Mouse (Mus musculus): ENCODE results near the gene Rbm47.
"Not testable (repeated sequence)": the region's sequence is repeated elsewhere in the genome, so short reads cannot be mapped to it uniquely, and the experiment has no call there.

Gene Rbm47

GRCm38 (mm10) chr5:66173018-66173417 is at the start of gene Rbm47:
Gene Rbm47, minus strand, starts transcription at chr5:66173118.
- no peak for DNase-seq (ENCODE audit: low spot score in 2 of 2)

- no peak for DNase-seq (ENCODE audit: low spot score in 2 of 2)
Observed at GRCm38 (mm10) chr5:66220620-66221019, 47.7 kb upstream of the Rbm47 start.

GRCm38 (mm10) chr5:66219692-66220091 is 46.8 kb upstream of the Rbm47 start:
- no peak for DNase-seq (ENCODE audit: low spot score in 2 of 2)

- no peak for DNase-seq (ENCODE audit: low spot score in 2 of 2)
Observed at GRCm38 (mm10) chr5:66215569-66216277, 42.8 kb upstream of the Rbm47 start.

GRCm38 (mm10) chr5:66214395-66214935 is 41.5 kb upstream of the Rbm47 start:
- DNase-seq (ENCODE audit: low spot score in 2 of 2) = no peak

GRCm38 (mm10) chr5:66209532-66210176 is 36.7 kb upstream of the Rbm47 start:
- no peak for DNase-seq (ENCODE audit: low spot score in 2 of 2)

- DNase-seq (ENCODE audit: low spot score in 2 of 2) = no peak
Observed at GRCm38 (mm10) chr5:66204966-66205365, 32.0 kb upstream of the Rbm47 start.

GRCm38 (mm10) chr5:66203424-66203823 is 30.5 kb upstream of the Rbm47 start:
- no peak for DNase-seq (ENCODE audit: low spot score in 2 of 2)

GRCm38 (mm10) chr5:66200044-66200443 is 27.1 kb upstream of the Rbm47 start:
- no peak for DNase-seq (ENCODE audit: low spot score in 2 of 2)

- no peak for DNase-seq (ENCODE audit: low spot score in 2 of 2)
Observed at GRCm38 (mm10) chr5:66195323-66195722, 22.4 kb upstream of the Rbm47 start.

GRCm38 (mm10) chr5:66193218-66193846 is 20.4 kb upstream of the Rbm47 start:
- DNase-seq (ENCODE audit: low spot score in 2 of 2) = no peak

GRCm38 (mm10) chr5:66191185-66191503 is 18.2 kb upstream of the Rbm47 start:
- DNase-seq (ENCODE audit: low spot score in 2 of 2) = no peak

- DNase-seq (ENCODE audit: low spot score in 2 of 2) = no peak
Observed at GRCm38 (mm10) chr5:66190481-66191184, 17.7 kb upstream of the Rbm47 start.

GRCm38 (mm10) chr5:66188591-66188990 is 15.7 kb upstream of the Rbm47 start:
- not testable (repeated sequence) for DNase-seq (ENCODE audit: low spot score in 2 of 2)

- DNase-seq (ENCODE audit: low spot score in 2 of 2) = no peak
Observed at GRCm38 (mm10) chr5:66182156-66182555, 9.2 kb upstream of the Rbm47 start.

- DNase-seq (ENCODE audit: low spot score in 2 of 2) = no peak
Observed at GRCm38 (mm10) chr5:66174160-66174837, 1.4 kb upstream of the Rbm47 start.

- DNase-seq (ENCODE audit: low spot score in 2 of 2) = no peak
Observed at GRCm38 (mm10) chr5:66170591-66170990, 2.3 kb downstream of the Rbm47 start.

- no peak for DNase-seq (ENCODE audit: low spot score in 2 of 2)
Observed at GRCm38 (mm10) chr5:66169099-66169485, 3.8 kb downstream of the Rbm47 start.

- no peak for DNase-seq (ENCODE audit: low spot score in 2 of 2)
Observed at GRCm38 (mm10) chr5:66168462-66169098, 4.3 kb downstream of the Rbm47 start.

- no peak for DNase-seq (ENCODE audit: low spot score in 2 of 2)
Observed at GRCm38 (mm10) chr5:66166931-66167330, 6.0 kb downstream of the Rbm47 start.

GRCm38 (mm10) chr5:66166193-66166629 is 6.7 kb downstream of the Rbm47 start:
- no peak for DNase-seq (ENCODE audit: low spot score in 2 of 2)
